Mouse (Mus musculus): ENCODE measurements at regions not wholly inside any gene's neighbourhood (a gene's known extent, or its start where the extent isn't known, plus 50 kb on each side); places are given as distances from the start of the nearest gene placed in this dataset.

- Histone ChIP-seq H3K9me3 (ENCODE audit: control insufficient read depth, insufficient read depth, low read depth, low read length) (no peaks in the 10 kb centered on the region), H3K9ac (ENCODE audit: insufficient read depth, low read depth, low read length, poor library complexity, severe bottlenecking) (no peak overlapping the region), H3K4me1 (ENCODE audit: control insufficient read depth in 2 of 2, insufficient read depth in 2 of 2, low read length in 2 of 2, poor library complexity in 1 of 2) (no peaks in the 10 kb centered on the region), H3K4me3 (ENCODE audit: insufficient read depth in 1 of 2, low read depth in 1 of 2, low read length in 2 of 2, poor library complexity in 1 of 2, severe bottlenecking in 1 of 2) (no peak overlapping the region), H3K27ac (ENCODE audit: insufficient read depth, low read depth, low read length, poor library complexity, severe bottlenecking) (no peak overlapping the region), H3K36me3 (ENCODE audit: control insufficient read depth, insufficient read depth, low read length, poor library complexity, severe bottlenecking) (no peaks in the 10 kb centered on the region)
- TF ChIP-seq MAFK (IDR thresholded peaks at IDR 0.05; ENCODE audit: insufficient read depth, low read depth, low read length) (no peak), ZNF384 (IDR thresholded peaks at IDR 0.05; ENCODE audit: low read depth, low read length) (no peak), HCFC1 (IDR thresholded peaks at IDR 0.05; ENCODE audit: borderline replicate concordance, insufficient read depth, low read length) (no peak), ZC3H11A (IDR thresholded peaks at IDR 0.05; ENCODE audit: borderline replicate concordance, low read depth, low read length) (no peak), CHD2 (IDR thresholded peaks at IDR 0.05; ENCODE audit: low read depth, low read length) (no peak)
- in situ Hi-C loops (cut with MboI; ENCODE audit: low sequenced_read_pairs in 2 of 2, unreplicated experiment in 2 of 2): no loop called here
- no peak for DNase-seq (ENCODE audit: low read depth, low spot score)
These were observed 579.9 kb upstream of the Zfp960 start for GRCm38 (mm10) chr17:16483976-16484375.

DNA sequence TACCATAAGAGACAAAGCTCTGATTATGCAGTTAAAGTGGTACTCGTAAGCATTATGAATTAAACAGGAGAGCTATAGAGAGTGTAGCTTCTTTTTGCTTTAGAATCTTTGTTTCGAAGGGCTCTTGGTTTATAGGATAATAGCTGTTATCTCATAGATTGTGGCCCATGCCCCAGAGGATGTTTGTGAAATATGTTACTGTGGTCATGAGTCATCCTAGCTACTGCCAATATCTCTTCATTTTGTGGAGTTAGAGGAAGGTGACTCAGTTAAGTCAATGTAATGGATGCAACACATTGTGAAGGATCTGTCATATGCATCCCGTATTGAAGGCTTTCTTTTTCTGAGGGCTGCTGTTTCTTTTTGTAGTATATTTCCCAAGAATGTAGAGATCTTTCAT lies 582.2 kb upstream of the Zfp960 start:
- Histone ChIP-seq H3K4me3 (ENCODE audit: insufficient read depth in 1 of 2, low read depth in 1 of 2, low read length in 2 of 2, poor library complexity in 1 of 2, severe bottlenecking in 1 of 2) (no peak overlapping the region), H3K4me1 (ENCODE audit: control insufficient read depth in 2 of 2, insufficient read depth in 2 of 2, low read length in 2 of 2, poor library complexity in 1 of 2) (no peaks in the 10 kb centered on the region), H3K9ac (ENCODE audit: insufficient read depth, low read depth, low read length, poor library complexity, severe bottlenecking) (no peak overlapping the region), H3K36me3 (ENCODE audit: control insufficient read depth, insufficient read depth, low read length, poor library complexity, severe bottlenecking) (no peaks in the 10 kb centered on the region), H3K9me3 (ENCODE audit: control insufficient read depth, insufficient read depth, low read depth, low read length) (no peaks in the 10 kb centered on the region), H3K27ac (ENCODE audit: insufficient read depth, low read depth, low read length, poor library complexity, severe bottlenecking) (no peak overlapping the region)
- in situ Hi-C loops (cut with MboI; ENCODE audit: low sequenced_read_pairs in 2 of 2, unreplicated experiment in 2 of 2): no loop called here
- no peak for DNase-seq (ENCODE audit: low read depth, low spot score)
- TF ChIP-seq HCFC1 (IDR thresholded peaks at IDR 0.05; ENCODE audit: borderline replicate concordance, insufficient read depth, low read length) (no peak), CHD2 (IDR thresholded peaks at IDR 0.05; ENCODE audit: low read depth, low read length) (no peak), ZC3H11A (IDR thresholded peaks at IDR 0.05; ENCODE audit: borderline replicate concordance, low read depth, low read length) (no peak), MAFK (IDR thresholded peaks at IDR 0.05; ENCODE audit: insufficient read depth, low read depth, low read length) (no peak), ZNF384 (IDR thresholded peaks at IDR 0.05; ENCODE audit: low read depth, low read length) (no peak)

DNA sequence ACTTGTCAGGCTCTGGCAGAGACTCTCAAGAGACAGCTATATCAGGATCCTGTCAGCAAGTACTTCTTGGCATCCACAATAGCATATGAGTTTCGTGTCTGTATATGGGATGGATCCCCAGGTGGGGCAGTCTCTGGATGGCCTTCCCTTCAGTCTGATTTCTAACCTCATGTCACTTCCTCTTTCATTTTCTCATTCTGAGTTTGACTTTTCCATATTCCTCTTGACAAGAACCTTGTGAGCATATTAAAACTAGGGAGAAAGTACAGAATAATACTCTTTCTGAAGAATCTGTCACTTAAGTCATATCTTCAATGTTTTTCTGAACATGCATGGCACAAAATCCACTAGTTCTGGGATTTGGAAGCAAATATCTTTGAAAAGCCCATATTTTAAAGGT lies 583.3 kb upstream of the Zfp960 start:
- no peaks in the 10 kb centered on the region for H3K36me3 ChIP-seq (ENCODE audit: control insufficient read depth, insufficient read depth, low read length, poor library complexity, severe bottlenecking)
- no peak for DNase-seq (ENCODE audit: low read depth, low spot score)
- no peak overlapping the region for H3K4me3 ChIP-seq (ENCODE audit: insufficient read depth in 1 of 2, low read depth in 1 of 2, low read length in 2 of 2, poor library complexity in 1 of 2, severe bottlenecking in 1 of 2)
- no peak overlapping the region for H3K27ac ChIP-seq (ENCODE audit: insufficient read depth, low read depth, low read length, poor library complexity, severe bottlenecking)
- no peak overlapping the region for H3K9ac ChIP-seq (ENCODE audit: insufficient read depth, low read depth, low read length, poor library complexity, severe bottlenecking)
- H3K4me1 ChIP-seq (ENCODE audit: control insufficient read depth in 2 of 2, insufficient read depth in 2 of 2, low read length in 2 of 2, poor library complexity in 1 of 2): no peaks in the 10 kb centered on the region
- in situ Hi-C loops (cut with MboI; ENCODE audit: low sequenced_read_pairs in 2 of 2, unreplicated experiment in 2 of 2): no loop called here
- no peaks in the 10 kb centered on the region for H3K9me3 ChIP-seq (ENCODE audit: control insufficient read depth, insufficient read depth, low read depth, low read length)
- TF ChIP-seq HCFC1 (IDR thresholded peaks at IDR 0.05; ENCODE audit: borderline replicate concordance, insufficient read depth, low read length): no peak

DNA sequence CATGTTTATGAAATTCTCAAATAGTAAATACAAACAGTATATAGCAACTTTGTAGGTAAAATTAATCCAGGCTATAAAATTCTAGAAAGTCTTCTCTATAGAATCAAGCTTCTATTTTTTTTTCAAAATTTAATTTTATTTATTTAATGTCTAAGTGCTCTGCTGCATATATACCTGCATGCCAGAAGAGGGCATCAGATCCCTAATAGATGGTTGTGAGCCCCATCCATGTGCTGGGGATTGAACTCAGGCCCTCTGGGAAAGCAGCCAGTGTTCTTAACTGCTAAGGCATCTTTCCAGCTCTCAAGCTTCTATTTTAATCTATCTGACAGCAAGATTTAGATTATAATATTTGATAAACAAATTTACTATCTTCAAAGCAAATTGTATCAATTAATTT lies 602.7 kb upstream of the Zfp960 start:
- Histone ChIP-seq H3K36me3 (ENCODE audit: control insufficient read depth, insufficient read depth, low read length, poor library complexity, severe bottlenecking) (no peaks in the 10 kb centered on the region), H3K4me1 (ENCODE audit: control insufficient read depth in 2 of 2, insufficient read depth in 2 of 2, low read length in 2 of 2, poor library complexity in 1 of 2) (no peaks in the 10 kb centered on the region), H3K4me3 (ENCODE audit: insufficient read depth in 1 of 2, low read depth in 1 of 2, low read length in 2 of 2, poor library complexity in 1 of 2, severe bottlenecking in 1 of 2) (no peak overlapping the region), H3K27ac (ENCODE audit: insufficient read depth, low read depth, low read length, poor library complexity, severe bottlenecking) (no peak overlapping the region), H3K9ac (ENCODE audit: insufficient read depth, low read depth, low read length, poor library complexity, severe bottlenecking) (no peak overlapping the region), H3K9me3 (ENCODE audit: control insufficient read depth, insufficient read depth, low read depth, low read length) (no peaks in the 10 kb centered on the region)
- TF ChIP-seq HCFC1 (IDR thresholded peaks at IDR 0.05; ENCODE audit: borderline replicate concordance, insufficient read depth, low read length) (no peak), ZC3H11A (IDR thresholded peaks at IDR 0.05; ENCODE audit: borderline replicate concordance, low read depth, low read length) (peak; percentile 44; the same call in 1 of the 2 replicates)
- in situ Hi-C loops (cut with MboI; ENCODE audit: low sequenced_read_pairs in 2 of 2, unreplicated experiment in 2 of 2): no loop called here
- DNase-seq (ENCODE audit: low read depth, low spot score): no peak

- no peaks in the 10 kb centered on the region for H3K9me3 ChIP-seq (ENCODE audit: control insufficient read depth, insufficient read depth, low read depth, low read length)
- no peak overlapping the region for H3K4me3 ChIP-seq (ENCODE audit: insufficient read depth in 1 of 2, low read depth in 1 of 2, low read length in 2 of 2, poor library complexity in 1 of 2, severe bottlenecking in 1 of 2)
- in situ Hi-C loops (cut with MboI; ENCODE audit: low sequenced_read_pairs in 2 of 2, unreplicated experiment in 2 of 2): no loop called here
- no peaks in the 10 kb centered on the region for H3K4me1 ChIP-seq (ENCODE audit: control insufficient read depth in 2 of 2, insufficient read depth in 2 of 2, low read length in 2 of 2, poor library complexity in 1 of 2)
- no peak overlapping the region for H3K9ac ChIP-seq (ENCODE audit: insufficient read depth, low read depth, low read length, poor library complexity, severe bottlenecking)
- no peak overlapping the region for H3K27ac ChIP-seq (ENCODE audit: insufficient read depth, low read depth, low read length, poor library complexity, severe bottlenecking)
- TF ChIP-seq CHD2 (IDR thresholded peaks at IDR 0.05; ENCODE audit: low read depth, low read length) (no peak), ZC3H11A (IDR thresholded peaks at IDR 0.05; ENCODE audit: borderline replicate concordance, low read depth, low read length) (no peak), HCFC1 (IDR thresholded peaks at IDR 0.05; ENCODE audit: borderline replicate concordance, insufficient read depth, low read length) (no peak), MAFK (IDR thresholded peaks at IDR 0.05; ENCODE audit: insufficient read depth, low read depth, low read length) (no peak), ZNF384 (IDR thresholded peaks at IDR 0.05; ENCODE audit: low read depth, low read length) (no peak)
- no peak for DNase-seq (ENCODE audit: low read depth, low spot score)
- H3K36me3 ChIP-seq (ENCODE audit: control insufficient read depth, insufficient read depth, low read length, poor library complexity, severe bottlenecking): no peaks in the 10 kb centered on the region
These were observed 610.8 kb upstream of the Zfp960 start for GRCm38 (mm10) chr17:16453098-16453497.

Data from ES-E14 (cell line).